Mouse (Mus musculus) heart, embryonic 14.5 days (tissue): Measurements from ENCODE around the gene Cd3d. TPM values are rescaled to one million over a fixed set of nuclear protein-coding genes. Genes with fewer than 3 reads are reported as not detected.

Source experiments
- ATAC-seq: fragments of 200-750 bp; cut with Nextera tagmentation; 2 replicates; pipeline ENCODE4 v1.8.0; 2017; ENCODE audit warnings: low read depth, moderate TSS enrichment; ENCODE audit not compliant: insufficient number of reproducible peaks, insufficient read depth, low FRiP score
- H3K27ac ChIP-seq, 2 experiments: fragments of 200-500 bp in 1 of 2; fragments of 300-500 bp in 1 of 2; sonication (generic) in 1 of 2; replicated peaks in 1 of 2; 2 replicates each; pipeline ENCODE4 v1.5.1; 2012 to 2014; ENCODE audit warnings: low read depth in 2 of 2, low read length in 2 of 2, control low read depth in 1 of 2, mild to moderate bottlenecking in 1 of 2, mixed read lengths in 1 of 2; ENCODE audit not compliant: control insufficient read depth in 1 of 2, insufficient read depth in 1 of 2
- H3K27me3 ChIP-seq: fragments of 300-500 bp; sonication (generic); 2 replicates; pipeline ENCODE4 v1.6.1; 2014; ENCODE audit warnings: mild to moderate bottlenecking, low read length, control low read depth; ENCODE audit not compliant: control insufficient read depth, insufficient read depth
- H3K36me3 ChIP-seq: fragments of 300-500 bp; sonication (generic); 2 replicates; pipeline ENCODE4 v1.6.1; 2014; ENCODE audit warnings: mild to moderate bottlenecking, control low read depth, low read length, mixed read lengths; ENCODE audit not compliant: control insufficient read depth, insufficient read depth
- H3K4me1 ChIP-seq, 2 experiments: fragments of 200-500 bp in 1 of 2; fragments of 300-500 bp in 1 of 2; sonication (generic) in 1 of 2; 2 replicates each; pipeline ENCODE4 v1.6.1; 2012 to 2014; ENCODE audit warnings: low read length in 2 of 2, control low read depth in 1 of 2, mixed read lengths in 1 of 2; ENCODE audit not compliant: control insufficient read depth in 2 of 2, insufficient read depth in 2 of 2
- H3K4me2 ChIP-seq: fragments of 300-500 bp; sonication (generic); 2 replicates; pipeline ENCODE4 v1.6.1; 2014; ENCODE audit warnings: mild to moderate bottlenecking, low read length
- H3K4me3 ChIP-seq, 2 experiments: fragments of 200-500 bp in 1 of 2; fragments of 300-500 bp in 1 of 2; sonication (generic) in 1 of 2; 2 replicates each; pipeline ENCODE4 v1.5.1; 2012 to 2014; ENCODE audit warnings: low read length in 2 of 2, mild to moderate bottlenecking in 2 of 2, control low read depth in 1 of 2, low read depth in 1 of 2, moderate library complexity in 1 of 2; ENCODE audit not compliant: control insufficient read depth in 1 of 2, insufficient read depth in 1 of 2
- H3K9ac ChIP-seq: fragments of 300-500 bp; sonication (generic); 2 replicates; pipeline ENCODE4 v1.6.1; 2014; ENCODE audit warnings: mild to moderate bottlenecking, low read length
- H3K9me3 ChIP-seq: fragments of 300-500 bp; sonication (generic); 2 replicates; pipeline ENCODE4 v1.6.1; 2016; ENCODE audit warnings: low read length, control low read depth; ENCODE audit not compliant: control insufficient read depth
- WGBS: fragments of 180-500 bp; shearing (Covaris S2); extraction: QIAGEN DNeasy Blood & Tissue Kit; methylation state at CpG from one replicate; pipeline ENCODE4 v1.1.7; 2014; 5-methylcytosine and 5-hydroxymethylcytosine counted together
- polyA plus RNA-seq: library from polyadenylated mRNA; unstranded; fragments of >200 nt; fragmentation: Nextera tagmentation; extraction: Ambion mirVana; gene quantifications from 2 replicates; pipeline ENCODE4 v1.2.1, GENCODE M21; 2014

Gene Cd3d
- polyA plus RNA-seq, 1 experiment from 2014 or later = not detected

GRCm38 (mm10) chr9:45007404-45007803, 25.8 kb downstream of the Cd3d start:
- Histone ChIP-seq H3K4me1 (no peaks in the 10 kb centered on the region), H3K4me2 (no peak overlapping the region), H3K27me3 (peaks cover 16% of the 10 kb centered on the region), H3K36me3 (no peaks in the 10 kb centered on the region), H3K4me3 (no peak overlapping the region), H3K27ac (no peak overlapping the region), H3K9me3 (no peaks in the 10 kb centered on the region), H3K9ac (no peak overlapping the region)
- WGBS = 70% methylated on average over 12 of the region's 12 CpGs
- ATAC-seq = no peak

GRCm38 (mm10) chr9:45008342-45008741, 26.8 kb downstream of the Cd3d start:
- Histone ChIP-seq H3K9ac (no peak overlapping the region), H3K4me2 (no peak overlapping the region), H3K9me3 (no peaks in the 10 kb centered on the region), H3K27ac (no peak overlapping the region), H3K36me3 (no peaks in the 10 kb centered on the region), H3K4me1 (no peaks in the 10 kb centered on the region), H3K27me3 (peaks cover 10% of the 10 kb centered on the region), H3K4me3 (no peak overlapping the region)
- WGBS = 72% methylated on average over 4 of the region's 4 CpGs
- ATAC-seq = no peak

- Histone ChIP-seq H3K9ac (no peak within 1 kb of the TSS), H3K4me2 (no peak within 1 kb of the TSS), H3K27ac (no peak within 1 kb of the TSS), H3K36me3 (no peaks in the 10 kb centered on the region), H3K9me3 (no peaks in the 10 kb centered on the region), H3K4me1 (no peaks in the 10 kb centered on the region), H3K27me3 (peaks cover 9% of the 10 kb centered on the region), H3K4me3 (no peak within 1 kb of the TSS)
- no peak for ATAC-seq
- 80% methylated on average over 19 of the region's 19 CpGs for WGBS
Measured at GRCm38 (mm10) chr9:45009180-45010078, 27.8 kb downstream of the Cd3d start, which contains the start of gene Cd3e. Cd3e (minus strand) TSS chr9:45009627.

GRCm38 (mm10) chr9:45010461-45010860, 28.9 kb downstream of the Cd3d start:
- no peak overlapping the region for H3K4me3 ChIP-seq
- ATAC-seq = no peak
- H3K27ac ChIP-seq = no peak overlapping the region
- 66% methylated on average over 4 of the region's 4 CpGs for WGBS
- H3K27me3 ChIP-seq = peaks cover 9% of the 10 kb centered on the region
- H3K36me3 ChIP-seq = no peaks in the 10 kb centered on the region
- no peaks in the 10 kb centered on the region for H3K9me3 ChIP-seq
- H3K4me1 ChIP-seq = no peaks in the 10 kb centered on the region
- H3K9ac ChIP-seq = no peak overlapping the region
- no peak overlapping the region for H3K4me2 ChIP-seq

- Histone ChIP-seq H3K4me3 (no peak overlapping the region), H3K9ac (no peak overlapping the region), H3K27ac (no peak overlapping the region), H3K36me3 (no peaks in the 10 kb centered on the region), H3K4me2 (no peak overlapping the region), H3K9me3 (no peaks in the 10 kb centered on the region), H3K4me1 (no peaks in the 10 kb centered on the region), H3K27me3 (peaks cover 9% of the 10 kb centered on the region)
- no peak for ATAC-seq
- WGBS = 36% methylated on average over 6 of the region's 6 CpGs
Measured at GRCm38 (mm10) chr9:45011291-45011690, 29.7 kb downstream of the Cd3d start.

- no peak overlapping the region for H3K4me3 ChIP-seq
- H3K9ac ChIP-seq = no peak overlapping the region
- H3K4me1 ChIP-seq = no peaks in the 10 kb centered on the region
- 31% methylated on average over 2 of the region's 2 CpGs for WGBS
- H3K9me3 ChIP-seq = no peaks in the 10 kb centered on the region
- no peak overlapping the region for H3K4me2 ChIP-seq
- H3K27me3 ChIP-seq = 0 out of 2 replicates have a peak, but pooled peaks cover 5% of the 10 kb centered on the region
- H3K36me3 ChIP-seq = no peaks in the 10 kb centered on the region
- no peak for ATAC-seq
- H3K27ac ChIP-seq = no peak overlapping the region
Measured at GRCm38 (mm10) chr9:45014879-45015278, 33.3 kb downstream of the Cd3d start.

- WGBS = 70% methylated on average over 3 of the region's 3 CpGs
Measured at GRCm38 (mm10) chr9:45015841-45016240, 34.3 kb downstream of the Cd3d start.

More at GRCm38 (mm10) chr9:45015841-45016240, 34.3 kb downstream of the Cd3d start:
- Histone ChIP-seq H3K36me3 (no peaks in the 10 kb centered on the region), H3K4me1 (no peaks in the 10 kb centered on the region), H3K4me2 (no peak overlapping the region), H3K9ac (no peak overlapping the region), H3K9me3 (no peaks in the 10 kb centered on the region), H3K4me3 (no peak overlapping the region), H3K27ac (no peak overlapping the region), H3K27me3 (0 out of 2 replicates have a peak, but pooled peaks cover 5% of the 10 kb centered on the region)
- no peak for ATAC-seq
